Mouse (Mus musculus): ENCODE data around the gene Supt16. TPM values are rescaled to one million over a fixed set of nuclear protein-coding genes. Genes with fewer than 3 reads are reported as not detected.

Gene Supt16
- 10 to 100 TPM; 62.9 to 63.8 TPM for total RNA-seq (2023)

DNA sequence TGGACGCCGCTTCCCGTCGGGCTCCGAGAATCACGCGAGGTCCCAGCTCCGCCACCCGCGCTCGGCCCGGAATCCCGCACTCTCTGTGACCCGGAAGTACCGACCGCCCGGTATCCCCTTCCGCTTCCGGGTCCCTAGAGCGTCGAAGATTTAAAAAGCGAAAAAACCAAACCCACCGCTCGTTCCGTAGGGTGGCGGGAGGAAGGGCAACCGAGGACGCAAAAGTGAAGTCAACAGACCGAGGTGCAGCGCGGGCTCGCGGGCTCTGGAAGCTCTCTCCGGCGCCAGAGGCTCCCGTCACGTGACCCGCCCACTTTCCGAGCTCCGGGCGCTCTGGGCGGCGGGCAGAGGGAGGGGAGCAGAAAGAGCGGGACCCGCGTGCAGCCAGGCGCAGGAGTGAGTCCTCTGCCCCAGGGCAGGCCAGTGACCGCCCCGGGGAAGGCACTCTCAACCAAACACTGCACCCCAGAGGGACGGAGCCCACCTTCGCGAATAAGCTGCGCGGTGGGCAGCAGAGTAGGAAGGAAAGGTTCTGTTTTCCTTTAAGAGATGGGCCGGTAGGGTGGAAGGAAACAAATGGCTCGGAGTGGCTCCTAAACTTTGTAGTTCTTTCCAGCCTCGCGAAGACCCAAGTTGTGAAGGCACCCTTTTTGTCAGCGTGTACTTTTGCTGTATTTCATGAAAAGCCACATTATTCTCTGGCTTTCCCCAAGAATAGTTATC, at the start of gene Supt16:
TSS of gene Supt16 (minus strand) at position 261 of the 723 bp plus-strand sequence.

Other genes with a start within 250 kb of the Supt16 start
- 10 to 100 TPM in 1 of 2 experiments, 1 to 10 TPM in 1; 7.1 to 11.2 TPM for gene Arhgef40, start 212.7 kb downstream of the Supt16 start, total RNA-seq (2023)
- under 1 TPM in 1 of 2 experiments, not detected in 1; 0.66 TPM for gene Tmem253, start 181.8 kb downstream of the Supt16 start, total RNA-seq (2023)
- gene Zfp219, start 176.7 kb downstream of the Supt16 start, total RNA-seq (2023) = 10 to 100 TPM; 11.5 to 12.5 TPM
- not detected for gene Olfr221, start 155.0 kb downstream of the Supt16 start, total RNA-seq (2023)
- 100 to 1,000 TPM; 225 to 228 TPM for gene Hnrnpc, start 93.4 kb downstream of the Supt16 start, total RNA-seq (2023)
- gene Rpgrip1, start 86.7 kb downstream of the Supt16 start, total RNA-seq (2023) = 1 to 10 TPM in 1 of 2 experiments, under 1 TPM in 1; 0.42 to 2.3 TPM
- gene Chd8, start 60.4 kb upstream of the Supt16 start, total RNA-seq (2023) = 100 to 1,000 TPM in 1 of 2 experiments, 10 to 100 TPM in 1; 89.4 to 100 TPM
- 100 to 1,000 TPM in 1 of 2 experiments, 10 to 100 TPM in 1; 93.9 to 102 TPM for gene Tox4, start 81.7 kb upstream of the Supt16 start, total RNA-seq (2023)
- 1 to 10 TPM; 2.8 to 3.2 TPM for gene Rab2b, start 82.1 kb upstream of the Supt16 start, total RNA-seq (2023)
- gene Mettl3, start 107.7 kb upstream of the Supt16 start, total RNA-seq (2023) = 10 to 100 TPM; 21.7 to 23.5 TPM
- under 1 TPM; 0.57 to 0.68 TPM for gene Sall2, start 131.3 kb upstream of the Supt16 start, total RNA-seq (2023)
- not detected for gene Olfr1513, start 159.0 kb upstream of the Supt16 start, total RNA-seq (2023)
- gene Olfr1512, start 181.8 kb upstream of the Supt16 start, total RNA-seq (2023) = not detected
- not detected for gene Olfr1511, start 200.0 kb upstream of the Supt16 start, total RNA-seq (2023)
- gene Olfr1510, start 217.0 kb upstream of the Supt16 start, total RNA-seq (2023) = not detected
- not detected for gene Olfr1509, start 245.6 kb upstream of the Supt16 start, total RNA-seq (2023)

Data from neutrophil, adult 83 days (primary cell).